Mouse (Mus musculus): ENCODE measurements around the gene Ccnd3. TPM values are rescaled to one million over a fixed set of nuclear protein-coding genes. Genes with fewer than 3 reads are reported as not detected.
A peak's percentile ranks its signal among the peaks of the same experiment; 100 is the strongest.
"Not testable (repeated sequence)": the region's sequence is repeated elsewhere in the genome, so short reads cannot be mapped to it uniquely, and the experiment has no call there.

Gene Ccnd3
- total RNA-seq, 1 experiment from 2014 or later: 232 TPM

DNA sequence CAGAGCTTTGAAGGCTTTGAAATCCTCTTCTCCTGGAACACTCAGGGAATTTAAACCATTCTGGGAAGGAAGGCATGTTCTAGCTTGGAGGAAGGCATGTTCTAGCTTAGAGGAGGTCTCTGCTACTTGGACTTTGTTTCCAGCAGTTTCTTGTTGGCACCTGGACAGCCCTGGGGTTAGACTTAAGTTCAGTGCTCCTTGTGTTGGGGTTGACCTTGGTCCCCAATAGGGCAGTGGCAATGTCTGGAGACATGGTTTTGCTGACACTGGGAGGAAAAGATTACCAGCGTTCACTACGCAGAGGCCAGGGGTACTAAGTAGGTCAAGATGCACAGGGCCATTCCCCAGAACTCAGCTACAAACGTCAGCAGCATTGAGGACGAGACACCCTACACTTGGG is 29.7 kb upstream of the Ccnd3 start:
- no peak for ATAC-seq (ENCODE audit: extremely low read depth, insufficient number of reproducible peaks, low FRiP score, poor library complexity, severe bottlenecking)

DNA sequence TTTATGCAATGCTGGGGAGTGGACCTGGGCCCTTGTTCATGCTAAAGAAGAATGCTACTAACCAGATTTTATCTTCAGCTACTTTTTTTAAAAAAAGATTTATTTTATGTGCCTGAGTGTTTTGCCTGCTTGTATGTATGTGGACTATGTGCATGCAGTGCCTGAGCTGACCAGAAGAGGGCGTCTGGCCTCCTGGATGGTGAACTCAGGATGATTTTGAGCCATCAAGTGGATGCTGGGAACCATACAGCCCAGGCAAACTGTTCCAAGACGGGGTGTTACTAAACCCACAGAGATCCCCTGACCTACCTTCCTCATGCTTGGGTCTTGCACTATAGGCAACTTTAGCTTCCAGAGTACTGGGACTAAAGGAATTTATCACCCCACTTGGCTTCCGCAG is 29.1 kb upstream of the Ccnd3 start:
- no peak for ATAC-seq (ENCODE audit: extremely low read depth, insufficient number of reproducible peaks, low FRiP score, poor library complexity, severe bottlenecking)

DNA sequence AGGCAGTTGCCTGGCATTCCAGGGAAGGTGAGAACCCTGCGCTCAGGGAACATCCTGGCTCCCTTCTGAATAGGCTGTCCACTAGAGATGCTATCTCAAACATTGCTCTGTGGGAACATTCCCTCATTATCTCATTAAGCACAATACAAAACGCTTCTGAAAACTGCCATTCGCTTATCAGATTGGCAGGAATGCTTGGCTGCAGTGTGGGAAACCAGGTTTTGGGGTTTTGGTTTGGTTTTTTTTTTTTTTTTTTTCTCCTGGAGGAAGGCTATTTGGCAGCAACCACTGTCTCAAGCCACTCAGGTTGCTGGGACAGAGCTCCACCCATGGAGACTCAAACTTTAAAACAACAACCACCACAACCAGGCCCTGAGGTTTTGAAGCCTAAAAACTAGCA is 25.0 kb upstream of the Ccnd3 start:
- no peak for ATAC-seq (ENCODE audit: extremely low read depth, insufficient number of reproducible peaks, low FRiP score, poor library complexity, severe bottlenecking)

DNA sequence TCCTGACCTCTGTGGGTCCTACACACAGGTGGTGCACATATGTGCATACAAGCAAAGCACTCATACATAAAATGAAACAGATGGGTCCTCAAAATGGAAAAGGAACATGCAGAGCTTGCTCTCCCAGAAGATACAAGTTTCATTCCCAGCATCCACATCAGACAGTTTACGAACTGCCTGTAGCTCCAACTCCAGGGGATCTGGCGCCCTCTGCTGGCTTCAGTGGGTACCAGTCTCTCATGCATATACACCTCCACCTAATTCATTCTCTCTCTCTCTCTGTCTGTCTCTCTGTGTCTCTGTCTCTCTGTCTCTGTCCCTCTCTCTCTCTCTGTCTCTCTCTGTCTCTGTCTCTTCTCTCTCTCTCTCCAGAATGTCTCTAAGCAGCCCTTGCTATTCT is 22.4 kb upstream of the Ccnd3 start:
- ATAC-seq (ENCODE audit: extremely low read depth, insufficient number of reproducible peaks, low FRiP score, poor library complexity, severe bottlenecking): no peak

- no peak for ATAC-seq (ENCODE audit: extremely low read depth, insufficient number of reproducible peaks, low FRiP score, poor library complexity, severe bottlenecking)
Measured at GRCm38 (mm10) chr17:47484241-47484921, 20.5 kb upstream of the Ccnd3 start.

DNA sequence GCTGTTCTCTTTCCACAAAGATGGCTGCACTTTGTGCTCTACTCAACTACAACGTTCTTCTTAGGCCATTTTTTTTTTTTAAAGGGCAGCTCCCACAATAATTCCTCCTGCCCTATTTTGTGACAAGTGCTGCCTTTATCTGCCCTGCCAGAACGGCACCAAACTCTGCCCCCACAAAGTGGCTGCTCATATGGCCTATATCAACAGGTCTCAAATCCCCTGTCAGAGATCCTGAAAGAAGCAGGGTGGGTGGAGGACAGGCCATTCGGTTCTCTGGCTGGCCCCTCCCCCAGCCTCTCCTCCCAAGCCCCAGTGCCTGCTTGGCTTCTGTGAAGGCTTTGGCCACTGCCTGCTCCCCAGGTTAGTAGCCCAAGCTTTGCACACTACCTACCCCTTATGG is 19.9 kb upstream of the Ccnd3 start:
- no peak for ATAC-seq (ENCODE audit: extremely low read depth, insufficient number of reproducible peaks, low FRiP score, poor library complexity, severe bottlenecking)

DNA sequence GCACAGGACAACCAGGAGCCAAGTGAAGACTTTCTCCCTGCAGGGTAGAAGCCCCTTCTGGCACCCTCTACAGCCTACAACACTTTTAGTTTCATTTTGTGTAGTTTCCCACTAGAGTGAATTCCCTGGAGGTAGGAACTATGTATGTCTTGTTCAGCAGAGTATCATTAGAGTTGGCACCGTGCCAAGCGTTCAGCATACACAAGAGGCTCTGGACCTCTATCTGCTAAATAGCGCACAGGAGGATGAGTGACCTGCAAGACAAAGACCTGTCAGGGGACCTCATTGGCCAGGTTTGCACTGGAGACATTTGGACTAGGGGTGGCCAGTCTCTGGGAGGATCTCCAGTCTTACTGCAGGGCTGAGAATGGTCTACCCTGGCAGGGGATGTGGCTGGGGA is 19.1 kb upstream of the Ccnd3 start:
- ATAC-seq (ENCODE audit: extremely low read depth, insufficient number of reproducible peaks, low FRiP score, poor library complexity, severe bottlenecking): no peak

DNA sequence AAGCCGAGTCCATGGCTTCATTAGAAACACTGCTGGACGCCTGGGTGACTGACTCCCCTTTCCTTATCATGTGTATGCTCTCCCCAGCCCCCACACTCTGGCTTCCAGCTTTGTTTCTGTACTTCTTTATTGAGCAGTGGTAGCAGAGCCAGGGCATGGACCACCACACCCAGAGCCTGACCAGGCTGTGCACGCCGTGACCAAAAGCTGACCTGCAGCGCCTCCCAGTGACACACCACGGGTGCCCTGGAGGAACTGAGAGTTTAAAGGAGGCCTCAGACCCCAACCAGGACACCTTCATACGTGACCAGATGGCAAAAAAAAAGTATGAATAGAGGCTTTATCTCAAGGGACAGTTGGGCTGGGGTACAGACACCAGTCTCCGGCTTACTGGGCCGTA is 14.1 kb upstream of the Ccnd3 start:
- ATAC-seq (ENCODE audit: extremely low read depth, insufficient number of reproducible peaks, low FRiP score, poor library complexity, severe bottlenecking): no peak

GRCm38 (mm10) chr17:47492731-47493130 is 12.1 kb upstream of the Ccnd3 start:
- no peak for ATAC-seq (ENCODE audit: extremely low read depth, insufficient number of reproducible peaks, low FRiP score, poor library complexity, severe bottlenecking)

DNA sequence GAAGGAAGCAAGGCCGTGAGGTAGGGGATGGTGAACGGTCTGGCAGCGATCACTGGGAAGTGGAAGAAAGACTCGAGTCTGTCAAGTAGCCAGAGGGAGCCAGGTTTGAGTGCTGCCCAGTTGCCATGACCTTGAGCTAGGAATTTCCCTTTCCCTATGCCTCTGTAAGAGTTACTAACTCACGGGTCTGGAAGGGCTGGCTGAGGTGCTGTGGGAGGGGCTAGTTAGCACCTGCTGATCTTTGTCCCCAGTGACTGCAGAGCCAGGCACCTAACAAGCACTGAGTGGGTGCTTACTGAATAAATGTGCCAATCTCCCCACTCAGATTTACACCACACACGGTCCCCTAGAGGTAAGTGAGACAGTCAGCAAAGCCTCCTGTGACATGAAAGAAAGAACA is 11.2 kb upstream of the Ccnd3 start:
- no peak for ATAC-seq (ENCODE audit: extremely low read depth, insufficient number of reproducible peaks, low FRiP score, poor library complexity, severe bottlenecking)

GRCm38 (mm10) chr17:47494132-47494531 is 10.7 kb upstream of the Ccnd3 start:
- no peak for ATAC-seq (ENCODE audit: extremely low read depth, insufficient number of reproducible peaks, low FRiP score, poor library complexity, severe bottlenecking)

- ATAC-seq (ENCODE audit: extremely low read depth, insufficient number of reproducible peaks, low FRiP score, poor library complexity, severe bottlenecking): no peak
Measured at GRCm38 (mm10) chr17:47501531-47501930, 3.3 kb upstream of the Ccnd3 start.

- peak; percentile 80 for ATAC-seq (ENCODE audit: extremely low read depth, insufficient number of reproducible peaks, low FRiP score, poor library complexity, severe bottlenecking)
Measured at GRCm38 (mm10) chr17:47501946-47502706, 2.7 kb upstream of the Ccnd3 start, which contains the start of gene Taf8. TSS of gene Taf8 (minus strand) at chr17:47502292.

GRCm38 (mm10) chr17:47502707-47503045 is 2.2 kb upstream of the Ccnd3 start:
- ATAC-seq (ENCODE audit: extremely low read depth, insufficient number of reproducible peaks, low FRiP score, poor library complexity, severe bottlenecking): not testable (repeated sequence)

GRCm38 (mm10) chr17:47503689-47504088 is 1.2 kb upstream of the Ccnd3 start:
- ATAC-seq (ENCODE audit: extremely low read depth, insufficient number of reproducible peaks, low FRiP score, poor library complexity, severe bottlenecking): no peak

- ATAC-seq (ENCODE audit: extremely low read depth, insufficient number of reproducible peaks, low FRiP score, poor library complexity, severe bottlenecking): no peak
Measured at GRCm38 (mm10) chr17:47504228-47504627, 623 bp upstream of the Ccnd3 start.

DNA sequence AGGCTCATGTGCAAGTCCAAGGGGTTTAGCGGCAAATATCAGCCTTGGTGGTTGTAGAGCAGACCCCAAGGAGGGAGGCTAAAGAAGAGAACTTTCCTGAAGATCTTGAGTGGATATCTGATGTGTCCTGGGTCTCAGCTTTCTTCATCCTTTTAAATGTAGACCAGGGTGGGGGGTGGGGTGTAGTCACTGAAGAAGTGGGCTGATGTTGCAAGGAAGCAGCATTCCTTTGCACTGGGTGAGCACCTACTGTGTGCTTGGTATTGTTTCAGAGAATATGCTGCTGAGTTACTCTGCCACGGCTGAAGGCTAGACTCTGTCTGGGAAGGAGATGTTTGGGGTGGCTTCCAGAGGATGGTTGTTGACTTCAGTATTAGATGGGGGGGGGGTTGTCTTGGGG is 715 bp downstream of the Ccnd3 start:
- ATAC-seq (ENCODE audit: extremely low read depth, insufficient number of reproducible peaks, low FRiP score, poor library complexity, severe bottlenecking): no peak

GRCm38 (mm10) chr17:47506042-47506441 is 1.2 kb downstream of the Ccnd3 start:
- no peak for ATAC-seq (ENCODE audit: extremely low read depth, insufficient number of reproducible peaks, low FRiP score, poor library complexity, severe bottlenecking)

GRCm38 (mm10) chr17:47506697-47507096 is 1.8 kb downstream of the Ccnd3 start:
- no peak for ATAC-seq (ENCODE audit: extremely low read depth, insufficient number of reproducible peaks, low FRiP score, poor library complexity, severe bottlenecking)

DNA sequence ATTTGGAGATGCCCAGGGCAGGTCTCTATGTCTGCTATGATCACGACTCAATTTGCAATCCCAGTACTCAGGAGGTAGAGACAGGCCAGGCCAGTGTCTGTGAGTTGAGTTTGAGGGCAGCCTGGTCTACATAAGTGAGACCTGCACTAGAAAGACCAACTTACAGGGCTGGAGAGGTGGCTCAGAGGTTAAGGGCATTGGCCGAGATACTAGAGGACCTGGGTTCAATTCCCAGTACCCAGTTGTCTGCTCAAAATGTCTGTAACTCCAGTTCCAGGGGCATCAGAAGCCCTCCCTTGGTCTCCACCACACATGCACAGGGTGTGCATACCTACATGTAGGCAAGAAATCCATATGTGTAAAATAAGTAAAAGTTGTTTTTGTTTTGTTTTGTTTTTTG is 2.7 kb downstream of the Ccnd3 start:
- ATAC-seq (ENCODE audit: extremely low read depth, insufficient number of reproducible peaks, low FRiP score, poor library complexity, severe bottlenecking): no peak

Measured in neutrophil, adult 5-6 weeks (primary cell).